Mouse (Mus musculus) spleen, adult 2 months (tissue): ENCODE data around the gene Apbb2.

Experiments
- CTCF ChIP-seq: fragments of 200-500 bp; IDR thresholded peaks from 2 replicates; pipeline ENCODE4 v1.5.1; 2011; ENCODE audit warnings: mild to moderate bottlenecking, inconsistent platforms; ENCODE audit not compliant: insufficient read depth, insufficient read length, insufficient replicate concordance; ENCODE audit errors: extremely low read depth
- POLR2A ChIP-seq: fragments of 200-500 bp; IDR thresholded peaks from 2 replicates; pipeline ENCODE4 v1.6.1; 2011; ENCODE audit warnings: low read depth, low read length, inconsistent platforms

- TF ChIP-seq POLR2A = no peak
- no peak for TF ChIP-seq CTCF
Measured at GRCm38 (mm10) chr5:66371131-66371530, 247.5 kb downstream of the Apbb2 start.
